Comparison of ENCODE assay signal across 16 mouse cellular contexts in genomic region chr9:59695451-59695813, GRCm38 (mm10). TPM values are rescaled to one million over a fixed set of nuclear protein-coding genes. Genes with fewer than 3 reads are reported as not detected.
A peak's percentile ranks its signal among the peaks of the same experiment; 100 is the strongest.
DNase-seq lines count a peak whose midpoint lies in the region; ATAC-seq and TF ChIP-seq lines count a peak whose summit lies in the region.
"Had no signal": no experiment of that assay in that cellular context is flagged by ENCODE, and none has a peak within 500 bp of the region (broad histone marks: within the 10 kb centered on the region; RNA-seq: fewer than 3 reads in every experiment).

No protein-coding gene starts in this region.

- H3K27me3 ChIP-seq in hindbrain, postnatal 0 days (ENCODE audit: insufficient read depth, low read length), result no peaks in the 10 kb centered on the region
- H3K27me3 ChIP-seq in hindbrain, embryonic 14.5 days (ENCODE audit: control insufficient read depth, insufficient read depth, low read length), result no peaks in the 10 kb centered on the region
- H3K27me3 ChIP-seq in embryonic facial prominence, embryonic 14.5 days (replicated peaks; ENCODE audit: control insufficient read depth, insufficient read depth, low read length), result no peaks in the 10 kb centered on the region
- no peaks in the 10 kb centered on the region for H3K27me3 ChIP-seq in myocyte (ENCODE audit: control insufficient read depth, insufficient read depth, insufficient read length)
- H3K27me3 ChIP-seq: hindbrain, embryonic 13.5 days; midbrain, embryonic 15.5 days; neural tube, embryonic 13.5 days had no signal

- no peaks in the 10 kb centered on the region for H3K9me3 ChIP-seq in hindbrain, postnatal 0 days (ENCODE audit: low read length)
- no peaks in the 10 kb centered on the region for H3K9me3 ChIP-seq in hindbrain, embryonic 14.5 days (ENCODE audit: control insufficient read depth, low read length)
- H3K9me3 ChIP-seq in embryonic facial prominence, embryonic 14.5 days (ENCODE audit: control insufficient read depth, low read length), result no peaks in the 10 kb centered on the region
- H3K9me3 ChIP-seq: hindbrain, embryonic 13.5 days; midbrain, embryonic 15.5 days; neural tube, embryonic 13.5 days had no signal

- no peaks in the 10 kb centered on the region for H3K36me3 ChIP-seq in hindbrain, postnatal 0 days (ENCODE audit: insufficient read depth, low read length)
- no peaks in the 10 kb centered on the region for H3K36me3 ChIP-seq in hindbrain, embryonic 14.5 days (replicated peaks; ENCODE audit: control insufficient read depth, insufficient read depth)
- no peaks in the 10 kb centered on the region for H3K36me3 ChIP-seq in embryonic facial prominence, embryonic 14.5 days (ENCODE audit: control insufficient read depth, insufficient read depth, low read length)
- H3K36me3 ChIP-seq in myocyte (ENCODE audit: control insufficient read depth, insufficient read depth), result no peaks in the 10 kb centered on the region
- H3K36me3 ChIP-seq: hindbrain, embryonic 13.5 days; midbrain, embryonic 15.5 days; neural tube, embryonic 13.5 days had no signal

- no peak; the same call in 1 of the 2 replicates for ATAC-seq in hindbrain, postnatal 0 days
- ATAC-seq in hindbrain, embryonic 14.5 days (ENCODE audit: low FRiP score), result no peak
- ATAC-seq in embryonic facial prominence, embryonic 14.5 days (ENCODE audit: low read depth), result no peak
- ATAC-seq: midbrain, embryonic 15.5 days had no signal

- H3ac ChIP-seq in myocyte (ENCODE audit: control insufficient read depth, insufficient read length), result no peak overlapping the region

- peak; percentile 44 for DNase-seq in hindbrain, postnatal 0 days (ENCODE audit: low spot score)
- DNase-seq in hindbrain, embryonic 14.5 days (ENCODE audit: low spot score), result no peak
- DNase-seq in brain, adult 2 months (ENCODE audit: low read depth, low spot score), result peak; percentile 43
- peak; percentile 42 for DNase-seq in embryonic facial prominence, embryonic 14.5 days (ENCODE audit: low spot score)
- DNase-seq in T-cell, adult 2 months (ENCODE audit: low spot score), result no peak
- DNase-seq in c-Kit-positive CD71-positive TER-119-positive erythroid progenitor cells, embryonic 14.5 days (ENCODE audit: low spot score), result no peak
- DNase-seq: cerebellum, adult 9-10 months; embryo, embryonic 11 days; kidney, adult 9 months; liver had no signal

- H3K4me1 ChIP-seq in hindbrain, postnatal 0 days (ENCODE audit: insufficient read depth, low read length), result peaks cover 10% of the 10 kb centered on the region
- peaks cover 12% of the 10 kb centered on the region for H3K4me1 ChIP-seq in hindbrain, embryonic 14.5 days (replicated peaks; ENCODE audit: control insufficient read depth, insufficient read depth, low read length)
- H3K4me1 ChIP-seq in embryonic facial prominence, embryonic 14.5 days (ENCODE audit: control insufficient read depth, insufficient read depth, low read length), result peaks cover 24% of the 10 kb centered on the region

- H3K79me2 ChIP-seq in myocyte (ENCODE audit: control insufficient read depth, insufficient read depth), result peaks cover 6% of the 10 kb centered on the region

- no peak for TF ChIP-seq POLR2A in myocyte (IDR thresholded peaks at IDR 0.05; ENCODE audit: insufficient read length, low read depth)

- no peak overlapping the region for H3K9ac ChIP-seq in hindbrain, postnatal 0 days (replicated peaks; ENCODE audit: low read length)
- H3K9ac ChIP-seq in hindbrain, embryonic 14.5 days, result no peak overlapping the region
- no peak overlapping the region for H3K9ac ChIP-seq in embryonic facial prominence, embryonic 14.5 days (ENCODE audit: low read depth, low read length)
- H3K9ac ChIP-seq: hindbrain, embryonic 13.5 days; midbrain, embryonic 15.5 days; neural tube, embryonic 13.5 days had no signal

- 28% methylated on average over 3 of the region's 3 CpGs for WGBS in hindbrain, postnatal 0 days
- WGBS in hindbrain, embryonic 14.5 days, result 46% methylated on average over 3 of the region's 3 CpGs
- WGBS in embryonic facial prominence, embryonic 14.5 days, result 22% methylated on average over 3 of the region's 3 CpGs

- TF ChIP-seq CTCF in hindbrain, postnatal 0 days (IDR thresholded peaks at IDR 0.05; ENCODE audit: low read depth), result no peak

- no peak overlapping the region for H3K4me3 ChIP-seq in hindbrain, postnatal 0 days (ENCODE audit: low read length)
- no peak overlapping the region for H3K4me3 ChIP-seq in hindbrain, embryonic 14.5 days (replicated peaks; ENCODE audit: low read length)
- no peak overlapping the region for H3K4me3 ChIP-seq in embryonic facial prominence, embryonic 14.5 days (ENCODE audit: low read depth, low read length)
- peak overlapping the region; percentile 30 for H3K4me3 ChIP-seq in myocyte
- H3K4me3 ChIP-seq: heart, adult 2 months; hindbrain, embryonic 13.5 days; left cerebral cortex, adult 2 months; midbrain, embryonic 15.5 days; neural tube, embryonic 13.5 days had no signal

- no peak overlapping the region for H3K4me2 ChIP-seq in hindbrain, postnatal 0 days (ENCODE audit: low read depth, low read length)
- H3K4me2 ChIP-seq in hindbrain, embryonic 14.5 days (replicated peaks), result no peak overlapping the region
- H3K4me2 ChIP-seq in embryonic facial prominence, embryonic 14.5 days (ENCODE audit: low read depth, low read length), result no peak overlapping the region
- H3K4me2 ChIP-seq in myocyte (ENCODE audit: low read depth), result peak overlapping the region; percentile 91
- H3K4me2 ChIP-seq: hindbrain, embryonic 13.5 days; midbrain, embryonic 15.5 days; neural tube, embryonic 13.5 days had no signal

- 0 out of 2 replicates have a peak overlapping the region, but pooled peaks have one; percentile 1 for H3K27ac ChIP-seq in hindbrain, postnatal 0 days
- no peak overlapping the region for H3K27ac ChIP-seq in hindbrain, embryonic 14.5 days
- H3K27ac ChIP-seq in embryonic facial prominence, embryonic 14.5 days (replicated peaks; ENCODE audit: low read depth, low read length), result peak overlapping the region; percentile 49; the same call in 1 of the 2 replicates
- H3K27ac ChIP-seq: heart, adult 2 months; hindbrain, embryonic 13.5 days; left cerebral cortex, adult 2 months; midbrain, embryonic 15.5 days; neural tube, embryonic 13.5 days had no signal

TF ChIP-seq in myocyte, 11 proteins besides CTCF, POLR2A, EP300 and RAD21:
- TF ChIP-seq MYOG (IDR thresholded peaks at IDR 0.05; ENCODE audit: control insufficient read depth in 1 of 3, insufficient read depth in 1 of 3, insufficient read length in 2 of 3, low read depth in 2 of 3) (peak; percentile 33 to 59 (median 54)), MYOD1 (IDR thresholded peaks at IDR 0.05; ENCODE audit: control insufficient read depth in 1 of 3, insufficient read length in 2 of 3, low read depth in 2 of 3) (peak in 2 of 3 experiments; percentile 61 to 65), SRF (IDR thresholded peaks at IDR 0.05; ENCODE audit: control insufficient read depth, insufficient read length, low read depth) (no peak), TCF12 (IDR thresholded peaks at IDR 0.05; ENCODE audit: insufficient read depth, poor library complexity, severe bottlenecking) (peak; percentile 17)

RNA-seq across cellular contexts. Expression of gene Gramd2, which starts 15.5 kb away (rescaled TPM):
- 5.0 and 11.2 TPM in 2 replicates for total RNA-seq in hindbrain, postnatal 0 days (2014; rRNA removed)
- polyA plus RNA-seq in hindbrain, postnatal 0 days (2015; fragmentation: Nextera tagmentation; extraction: Ambion mirVana), result 2.9 and 4.0 TPM in 2 replicates
- 2.9 and 6.0 TPM in 2 replicates for polyA plus RNA-seq in hindbrain, embryonic 14.5 days (2014; fragmentation: Nextera tagmentation; extraction: Ambion mirVana)
- polyA plus RNA-seq in embryonic facial prominence, embryonic 14.5 days (2014; fragmentation: Nextera tagmentation; extraction: Ambion mirVana), result 4.5 and 5.4 TPM in 2 replicates
- 1.5 TPM for polyA plus RNA-seq in myocyte (2012; fragmentation: generic; extraction: Trizol)
- total RNA-seq: heart, adult 2 months had no signal

RNA-seq across cellular contexts. Expression of gene Pkm, which starts 39.3 kb away (rescaled TPM):
- total RNA-seq in hindbrain, postnatal 0 days (2014; rRNA removed), result 945 and 948 TPM in 2 replicates
- polyA plus RNA-seq in hindbrain, postnatal 0 days (2015; fragmentation: Nextera tagmentation; extraction: Ambion mirVana), result 864 and 883 TPM in 2 replicates
- 861 and 971 TPM in 2 replicates for polyA plus RNA-seq in hindbrain, embryonic 14.5 days (2014; fragmentation: Nextera tagmentation; extraction: Ambion mirVana)
- polyA plus RNA-seq in embryonic facial prominence, embryonic 14.5 days (2014; fragmentation: Nextera tagmentation; extraction: Ambion mirVana), result 1,005 and 1,158 TPM in 2 replicates
- 3,717 TPM for polyA plus RNA-seq in myocyte (2012; fragmentation: generic; extraction: Trizol)

RNA-seq across cellular contexts. Expression of gene Senp8, which starts 55.1 kb away (rescaled TPM):
- total RNA-seq in hindbrain, postnatal 0 days (2014; rRNA removed), result 2.4 and 8.2 TPM in 2 replicates
- polyA plus RNA-seq in hindbrain, postnatal 0 days (2015; fragmentation: Nextera tagmentation; extraction: Ambion mirVana), result 4.3 and 5.6 TPM in 2 replicates
- 11.4 and 11.6 TPM in 2 replicates for polyA plus RNA-seq in hindbrain, embryonic 14.5 days (2014; fragmentation: Nextera tagmentation; extraction: Ambion mirVana)
- polyA plus RNA-seq in embryonic facial prominence, embryonic 14.5 days (2014; fragmentation: Nextera tagmentation; extraction: Ambion mirVana), result 10.0 and 12.3 TPM in 2 replicates
- polyA plus RNA-seq in myocyte (2012; fragmentation: generic; extraction: Trizol), result 2.6 TPM

RNA-seq across cellular contexts. Expression of gene Myo9a, which starts 55.3 kb away (rescaled TPM):
- 25.0 and 46.3 TPM in 2 replicates for total RNA-seq in hindbrain, postnatal 0 days (2014; rRNA removed)
- polyA plus RNA-seq in hindbrain, postnatal 0 days (2015; fragmentation: Nextera tagmentation; extraction: Ambion mirVana), result 14.4 and 15.4 TPM in 2 replicates
- polyA plus RNA-seq in hindbrain, embryonic 14.5 days (2014; fragmentation: Nextera tagmentation; extraction: Ambion mirVana), result 28.9 and 29.9 TPM in 2 replicates
- polyA plus RNA-seq in embryonic facial prominence, embryonic 14.5 days (2014; fragmentation: Nextera tagmentation; extraction: Ambion mirVana), result 18.3 and 19.4 TPM in 2 replicates
- 3.5 TPM for polyA plus RNA-seq in myocyte (2012; fragmentation: generic; extraction: Trizol)

Comparison
In these comparisons a context has a peak if more than half of its experiments do, and no peak if none do; other contexts are left out.
1. DNase-seq: peak in hindbrain, postnatal 0 days (single experiment), brain, adult 2 months (single experiment) and embryonic facial prominence, embryonic 14.5 days (single experiment); none in hindbrain, embryonic 14.5 days (single experiment), T-cell, adult 2 months (single experiment) and c-Kit-positive CD71-positive TER-119-positive erythroid progenitor cells, embryonic 14.5 days (single experiment).